Mouse (Mus musculus): ENCODE measurements at regions not wholly inside any gene's neighbourhood (a gene's known extent, or its start where the extent isn't known, plus 50 kb on each side); places are given as distances from the start of the nearest gene placed in this dataset.

DNA sequence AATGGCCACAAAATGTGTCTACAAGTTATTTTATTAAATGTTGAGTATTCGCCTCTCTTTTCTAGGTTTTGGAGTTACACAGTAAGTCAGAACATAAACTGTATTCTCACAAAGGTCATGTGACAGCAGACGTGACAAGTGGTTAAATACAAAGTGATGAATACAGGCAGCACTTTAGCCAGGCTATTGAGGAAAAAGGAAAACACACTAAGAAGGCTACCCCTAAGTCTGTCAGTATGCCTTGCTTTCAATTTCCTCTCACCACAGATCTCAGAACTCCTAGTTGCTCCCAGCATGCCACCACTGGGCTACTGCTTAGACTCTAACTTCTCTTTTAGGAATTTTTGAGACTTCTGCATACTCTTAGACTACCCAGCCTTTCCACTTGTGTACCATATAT, 297.9 kb upstream of the Pex5l start:
- Histone ChIP-seq H3K9ac (no peak overlapping the region), H3K4me2 (no peak overlapping the region), H3K4me3 (no peak overlapping the region), H3K9me3 (no peaks in the 10 kb centered on the region), H3K27ac (no peak overlapping the region), H3K4me1 (replicated peaks) (no peaks in the 10 kb centered on the region; the same call in 1 of the 2 replicates), H3K36me3 (no peaks in the 10 kb centered on the region), H3K27me3 (no peaks in the 10 kb centered on the region)
- WGBS = 54% methylated on average over 2 of the region's 2 CpGs
- ATAC-seq (ENCODE audit: low FRiP score) = no peak

DNA sequence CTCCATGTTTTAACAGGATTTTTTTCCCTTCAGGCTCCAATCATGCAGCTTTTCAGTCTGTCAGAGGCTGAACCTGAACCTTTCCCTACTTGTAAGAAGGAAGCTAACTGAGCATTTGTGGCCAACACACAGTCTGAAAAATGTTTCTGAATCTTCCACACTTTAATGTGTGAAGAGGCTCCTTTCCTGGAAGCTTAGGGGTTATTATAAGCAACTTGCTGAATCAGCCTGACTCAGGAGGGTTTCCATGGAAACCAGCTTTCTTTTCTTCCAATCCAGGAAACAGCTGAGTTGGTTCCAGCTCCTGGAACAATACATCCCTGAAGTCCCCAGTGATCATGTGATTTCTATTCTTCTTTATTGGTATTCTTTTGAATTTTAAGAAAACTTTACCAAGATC, 297.5 kb upstream of the Pex5l start:
- ATAC-seq (ENCODE audit: low FRiP score) = 0 out of 2 replicates have a peak, but pooled peaks have one; percentile 63
- Histone ChIP-seq H3K4me1 (replicated peaks) (no peaks in the 10 kb centered on the region; the same call in 1 of the 2 replicates), H3K4me3 (no peak overlapping the region), H3K9ac (no peak overlapping the region), H3K9me3 (no peaks in the 10 kb centered on the region), H3K4me2 (no peak overlapping the region), H3K27ac (no peak overlapping the region), H3K36me3 (no peaks in the 10 kb centered on the region), H3K27me3 (no peaks in the 10 kb centered on the region)

DNA sequence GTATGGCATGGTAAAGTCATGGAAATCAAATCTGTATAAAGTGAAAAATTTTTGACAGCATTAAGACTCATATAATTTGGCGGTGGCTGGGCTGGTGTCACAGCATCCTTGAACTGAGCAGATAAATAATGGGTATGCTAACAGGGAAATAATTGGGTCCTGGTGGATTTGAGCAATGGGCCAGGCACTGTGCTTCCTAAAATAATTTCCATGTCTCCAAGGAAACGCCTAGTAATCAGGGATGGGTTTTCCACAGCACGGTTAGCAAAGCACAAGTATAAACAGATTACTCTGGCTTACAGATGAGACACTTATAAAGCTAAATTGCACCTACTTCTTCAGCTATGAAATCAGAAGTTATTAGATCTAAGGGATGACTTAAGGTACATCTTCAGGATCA, 273.9 kb upstream of the Pex5l start:
- H3K27me3 ChIP-seq = no peaks in the 10 kb centered on the region
- no peak for ATAC-seq (ENCODE audit: low FRiP score)
- no peak overlapping the region for H3K27ac ChIP-seq
- no peaks in the 10 kb centered on the region for H3K9me3 ChIP-seq
- H3K4me1 ChIP-seq (replicated peaks) = no peaks in the 10 kb centered on the region
- no peaks in the 10 kb centered on the region for H3K36me3 ChIP-seq
- H3K4me2 ChIP-seq = no peak overlapping the region
- no peak overlapping the region for H3K9ac ChIP-seq
- no peak overlapping the region for H3K4me3 ChIP-seq
- WGBS = 51% methylated on average over 3 of the region's 3 CpGs

DNA sequence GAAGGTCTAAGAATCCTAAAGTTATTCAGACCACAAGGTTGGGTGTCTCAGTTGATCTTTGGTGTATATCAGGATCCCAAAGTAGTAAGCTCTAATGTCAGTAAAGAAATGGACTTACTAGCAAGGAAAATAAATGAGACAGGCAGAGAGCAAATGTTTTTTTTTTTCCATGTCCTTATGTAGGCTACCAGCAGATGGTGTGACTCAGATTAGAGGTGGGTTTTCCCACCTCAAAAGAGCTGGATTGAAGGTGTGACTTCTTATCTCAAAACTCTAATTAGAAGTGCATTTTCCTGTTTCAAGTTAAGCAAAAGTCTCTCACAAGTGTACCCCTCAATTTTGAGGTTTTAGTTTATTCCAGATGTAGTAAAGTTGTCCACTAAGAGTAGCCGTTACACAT, 273.3 kb upstream of the Pex5l start:
- H3K4me3 ChIP-seq = no peak overlapping the region
- H3K4me1 ChIP-seq (replicated peaks) = no peaks in the 10 kb centered on the region
- 96% methylated on average over 1 of the region's 1 CpGs for WGBS
- no peak for ATAC-seq (ENCODE audit: low FRiP score)
- no peak overlapping the region for H3K9ac ChIP-seq
- H3K9me3 ChIP-seq = no peaks in the 10 kb centered on the region
- H3K4me2 ChIP-seq = no peak overlapping the region
- no peaks in the 10 kb centered on the region for H3K36me3 ChIP-seq
- H3K27me3 ChIP-seq = no peaks in the 10 kb centered on the region
- no peak overlapping the region for H3K27ac ChIP-seq

DNA sequence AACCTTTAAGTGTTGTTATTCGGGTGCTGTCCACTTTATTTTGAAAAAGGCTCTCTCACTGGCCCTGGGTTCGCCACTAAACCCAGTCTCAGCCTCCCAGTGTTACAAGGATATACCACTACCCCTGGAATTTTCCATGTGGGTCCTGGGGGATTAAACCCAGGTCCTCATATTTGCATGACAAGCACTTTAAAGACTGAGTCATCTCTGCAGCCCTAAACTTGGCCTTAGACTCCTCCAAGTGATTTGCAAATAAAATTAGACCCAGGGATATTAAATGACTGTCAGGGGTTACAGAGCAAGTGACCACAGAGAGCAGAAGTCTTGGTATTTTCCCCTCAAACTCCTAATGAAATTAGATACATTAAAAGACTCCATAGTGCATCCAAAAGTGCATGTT, 258.9 kb upstream of the Pex5l start:
- no peak for ATAC-seq (ENCODE audit: low FRiP score)
- Histone ChIP-seq H3K4me2 (no peak overlapping the region), H3K36me3 (no peaks in the 10 kb centered on the region), H3K27ac (no peak overlapping the region), H3K4me1 (replicated peaks) (no peaks in the 10 kb centered on the region), H3K27me3 (no peaks in the 10 kb centered on the region), H3K4me3 (no peak overlapping the region), H3K9ac (no peak overlapping the region), H3K9me3 (no peaks in the 10 kb centered on the region)
- 84% methylated on average over 2 of the region's 2 CpGs for WGBS

DNA sequence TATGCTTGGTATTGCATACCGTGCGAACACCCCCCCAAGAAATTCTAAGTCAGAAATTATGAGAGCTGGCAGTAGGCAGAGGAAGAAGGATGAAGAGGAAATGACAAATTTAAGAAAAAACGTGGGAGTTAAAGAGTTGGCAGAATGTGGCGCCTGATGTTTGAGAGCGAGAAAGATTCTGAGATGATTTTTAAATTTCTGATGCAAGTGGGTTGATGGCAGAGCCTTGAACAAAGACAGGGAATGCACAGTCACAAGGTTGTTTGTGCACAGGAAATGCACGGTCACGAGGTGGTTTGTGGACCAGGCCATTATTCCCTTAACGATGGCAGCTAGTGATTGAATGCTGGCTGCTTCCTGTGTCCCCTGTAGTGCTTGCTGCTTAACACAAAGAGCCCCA, 256.3 kb upstream of the Pex5l start:
- no peaks in the 10 kb centered on the region for H3K27me3 ChIP-seq
- whole genome bisulfite sequencing = 69% methylated on average over 8 of the region's 8 CpGs
- no peak overlapping the region for H3K4me2 ChIP-seq
- H3K4me1 ChIP-seq (replicated peaks) = no peaks in the 10 kb centered on the region
- H3K4me3 ChIP-seq = no peak overlapping the region
- no peak for ATAC-seq (ENCODE audit: low FRiP score)
- no peaks in the 10 kb centered on the region for H3K36me3 ChIP-seq
- no peak overlapping the region for H3K27ac ChIP-seq
- no peak overlapping the region for H3K9ac ChIP-seq
- H3K9me3 ChIP-seq = no peaks in the 10 kb centered on the region

DNA sequence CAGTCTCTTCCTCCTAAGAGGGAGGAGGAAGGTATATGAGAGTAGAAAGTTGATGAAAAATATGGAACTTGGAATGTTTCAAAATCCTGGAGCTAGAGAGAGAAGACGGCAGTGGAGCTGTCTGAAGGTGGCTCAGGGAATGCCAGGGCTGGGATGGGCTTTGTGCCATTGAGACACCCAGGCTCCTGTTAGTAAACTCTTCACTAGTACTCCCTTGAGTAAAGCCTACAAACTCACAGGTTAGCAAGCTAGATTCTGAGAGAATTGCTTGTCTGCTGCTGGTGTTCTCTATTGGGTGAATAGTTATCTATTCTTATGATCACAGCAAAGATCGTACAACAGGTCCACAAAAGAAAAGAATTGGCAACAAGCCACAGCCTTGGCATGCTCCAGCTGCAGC, 255.3 kb upstream of the Pex5l start:
- no peak for ATAC-seq (ENCODE audit: low FRiP score)
- H3K27me3 ChIP-seq = no peaks in the 10 kb centered on the region
- no peak overlapping the region for H3K9ac ChIP-seq
- no peaks in the 10 kb centered on the region for H3K36me3 ChIP-seq
- no peak overlapping the region for H3K4me2 ChIP-seq
- H3K4me3 ChIP-seq = no peak overlapping the region
- H3K9me3 ChIP-seq = no peaks in the 10 kb centered on the region
- H3K4me1 ChIP-seq (replicated peaks) = no peaks in the 10 kb centered on the region
- 77% methylated on average over 2 of the region's 2 CpGs for WGBS
- no peak overlapping the region for H3K27ac ChIP-seq

DNA sequence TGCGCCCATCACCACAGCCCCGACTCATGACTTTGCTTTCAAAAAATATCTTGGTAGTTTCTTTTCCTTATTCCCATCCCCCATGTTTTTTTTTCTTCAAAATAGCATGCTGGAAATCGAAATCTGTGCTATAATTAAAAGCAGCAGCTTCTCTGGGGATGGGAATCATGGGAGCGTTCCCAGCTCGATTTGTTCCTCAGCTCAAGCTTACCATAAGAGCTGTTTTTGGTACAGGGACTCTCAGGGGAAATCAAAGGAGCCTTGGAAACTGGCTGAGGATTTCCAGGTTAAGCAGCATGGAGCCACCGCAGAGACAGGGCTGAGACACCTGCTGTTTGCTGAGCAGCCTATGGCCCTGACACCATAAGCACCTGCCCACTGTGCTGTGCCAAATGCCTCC, 254.2 kb upstream of the Pex5l start:
- Histone ChIP-seq H3K27ac (no peak overlapping the region), H3K36me3 (no peaks in the 10 kb centered on the region), H3K9ac (no peak overlapping the region), H3K4me3 (no peak overlapping the region), H3K9me3 (no peaks in the 10 kb centered on the region), H3K4me1 (replicated peaks) (no peaks in the 10 kb centered on the region), H3K4me2 (no peak overlapping the region), H3K27me3 (no peaks in the 10 kb centered on the region)
- WGBS = 71% methylated on average over 6 of the region's 6 CpGs
- ATAC-seq (ENCODE audit: low FRiP score) = no peak

DNA sequence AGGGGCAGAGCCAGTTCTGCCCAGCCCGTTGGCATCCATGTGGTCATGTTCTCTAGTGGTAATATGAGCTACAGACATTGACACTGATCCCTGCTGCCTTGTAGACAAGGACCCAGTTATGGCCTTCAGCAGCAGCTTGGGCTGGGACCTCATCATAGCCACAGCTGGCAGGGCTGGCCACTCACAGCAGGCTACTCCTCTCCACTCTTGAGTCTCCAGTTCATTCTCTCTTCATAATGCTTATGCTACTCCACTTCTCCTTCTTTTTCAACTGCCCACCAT, 249.4 kb upstream of the Pex5l start:
- Histone ChIP-seq H3K27me3 (no peaks in the 10 kb centered on the region), H3K9me3 (no peaks in the 10 kb centered on the region), H3K4me2 (no peak overlapping the region), H3K4me1 (replicated peaks) (no peaks in the 10 kb centered on the region), H3K4me3 (no peak overlapping the region), H3K27ac (no peak overlapping the region), H3K36me3 (no peaks in the 10 kb centered on the region), H3K9ac (no peak overlapping the region)
- WGBS = 78% methylated on average over 1 of the region's 1 CpGs
- ATAC-seq (ENCODE audit: low FRiP score) = no peak

DNA sequence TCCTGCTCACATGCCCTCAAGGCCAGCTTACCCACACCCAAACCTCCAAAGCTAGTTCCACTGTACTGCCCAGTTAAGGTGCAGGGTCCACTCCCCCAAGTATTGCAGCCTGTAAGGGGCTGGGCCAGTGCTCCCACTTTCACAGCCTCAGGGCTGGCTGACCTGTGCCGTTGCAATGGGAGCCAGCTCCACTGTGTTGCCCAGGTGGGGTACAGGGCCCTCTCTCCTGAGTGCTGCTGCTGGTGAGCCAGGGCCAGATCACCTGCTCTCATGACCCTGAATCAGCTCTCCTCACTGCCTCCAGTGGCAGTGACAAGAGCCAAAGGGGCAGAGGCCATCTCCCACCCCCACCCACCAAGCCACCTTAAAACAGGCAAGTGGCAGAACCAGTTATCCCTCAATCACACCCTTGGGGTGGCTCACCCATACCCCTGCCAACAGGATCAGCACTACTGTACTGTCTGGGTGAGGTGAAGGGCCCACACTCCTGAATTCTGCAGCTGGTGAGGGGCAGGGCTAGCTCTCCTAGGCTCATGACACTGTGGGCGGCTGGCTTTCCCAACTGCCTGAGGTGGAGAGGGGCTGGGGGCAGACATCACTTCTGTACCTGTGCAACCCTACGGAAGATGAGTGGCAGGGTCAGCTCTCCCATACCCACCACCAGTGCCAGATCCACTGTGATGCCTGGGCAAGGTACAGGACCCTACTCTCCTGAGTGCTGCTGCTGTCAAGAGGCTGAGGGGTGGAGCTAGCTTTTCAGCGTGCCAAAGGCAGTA, 248.9 kb upstream of the Pex5l start:
- ATAC-seq (ENCODE audit: low FRiP score) = no peak
- H3K9ac ChIP-seq = no peak overlapping the region

DNA sequence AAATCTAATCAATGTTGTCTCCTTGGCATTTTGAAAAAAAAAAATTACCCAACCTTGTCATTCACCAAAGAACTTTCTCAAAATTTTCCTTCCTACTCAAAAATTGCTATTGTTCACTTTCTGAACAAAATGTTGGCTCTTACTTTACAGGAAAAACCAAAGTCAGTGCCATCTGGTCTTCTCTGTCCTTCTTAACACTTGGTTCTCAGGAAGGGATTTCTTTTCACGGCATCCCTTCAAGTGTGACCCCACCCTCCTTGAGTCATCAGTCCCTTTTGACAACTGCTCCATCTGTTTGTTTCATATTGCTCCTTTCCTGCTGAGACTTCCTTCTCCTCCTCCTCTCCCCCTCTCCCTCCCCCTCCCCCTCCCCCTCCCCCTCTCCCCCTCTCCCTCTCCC, 245.1 kb upstream of the Pex5l start:
- Histone ChIP-seq H3K36me3 (no peaks in the 10 kb centered on the region), H3K9me3 (no peaks in the 10 kb centered on the region), H3K27me3 (no peaks in the 10 kb centered on the region), H3K4me1 (replicated peaks) (no peaks in the 10 kb centered on the region), H3K4me2 (no peak overlapping the region), H3K4me3 (no peak overlapping the region), H3K27ac (no peak overlapping the region), H3K9ac (no peak overlapping the region)
- WGBS = 52% methylated on average over 1 of the region's 1 CpGs
- ATAC-seq (ENCODE audit: low FRiP score) = no peak

More for the DNA sequence above, 248.9 kb upstream of the Pex5l start:
- Histone ChIP-seq H3K27ac (no peak overlapping the region), H3K4me3 (no peak overlapping the region), H3K27me3 (no peaks in the 10 kb centered on the region), H3K36me3 (no peaks in the 10 kb centered on the region), H3K4me2 (no peak overlapping the region), H3K9me3 (no peaks in the 10 kb centered on the region), H3K4me1 (replicated peaks) (no peaks in the 10 kb centered on the region)
- WGBS = 88% methylated on average over 4 of the region's 4 CpGs

DNA sequence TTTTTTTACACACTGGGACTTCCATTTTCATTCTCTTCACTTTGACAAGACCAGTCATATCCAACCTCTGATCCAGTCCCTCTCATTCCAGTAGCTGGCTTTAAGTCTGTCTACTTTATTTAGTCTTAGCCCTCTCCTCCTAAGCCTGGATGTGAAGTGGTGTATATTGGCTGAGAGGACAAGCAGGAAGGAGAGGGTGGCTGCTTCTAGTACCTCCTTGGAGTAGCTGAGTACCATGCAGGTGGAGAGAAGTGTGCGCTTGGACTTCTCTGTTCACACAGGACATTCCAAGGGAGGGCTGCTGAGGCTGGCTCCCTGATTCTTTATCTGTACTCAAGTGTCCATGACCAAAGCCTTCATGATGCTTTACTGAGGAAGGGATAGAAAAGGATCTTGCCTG, 240.6 kb upstream of the Pex5l start:
- 82% methylated on average over 1 of the region's 1 CpGs for WGBS
- no peak for ATAC-seq (ENCODE audit: low FRiP score)
- H3K27me3 ChIP-seq = no peaks in the 10 kb centered on the region
- H3K9ac ChIP-seq = no peak overlapping the region
- H3K36me3 ChIP-seq = no peaks in the 10 kb centered on the region
- H3K27ac ChIP-seq = no peak overlapping the region
- no peak overlapping the region for H3K4me2 ChIP-seq
- H3K4me1 ChIP-seq (replicated peaks) = no peaks in the 10 kb centered on the region
- no peaks in the 10 kb centered on the region for H3K9me3 ChIP-seq
- H3K4me3 ChIP-seq = no peak overlapping the region

DNA sequence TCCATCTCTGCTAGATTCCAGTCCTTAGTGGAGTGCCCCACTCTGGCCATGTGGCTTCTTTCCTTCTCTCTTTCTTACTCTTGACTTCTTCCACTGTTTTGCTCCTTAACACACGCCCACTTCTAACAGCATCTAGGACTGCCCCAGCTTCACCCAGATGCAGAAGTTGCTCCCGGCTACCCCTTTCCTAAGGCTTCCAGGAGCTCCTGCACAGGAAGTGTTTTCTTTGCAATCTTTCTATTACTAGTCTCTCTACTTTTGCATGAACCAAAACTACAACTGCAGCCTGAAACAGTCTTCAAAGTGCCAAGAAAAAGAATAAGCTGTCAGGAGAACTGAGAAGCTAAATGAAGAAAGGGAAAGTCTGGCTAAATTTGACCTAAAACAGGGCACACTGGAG, 236.6 kb upstream of the Pex5l start:
- H3K4me1 ChIP-seq (replicated peaks) = no peaks in the 10 kb centered on the region
- no peak overlapping the region for H3K4me2 ChIP-seq
- no peak overlapping the region for H3K27ac ChIP-seq
- 93% methylated on average over 2 of the region's 2 CpGs for whole genome bisulfite sequencing
- no peak for ATAC-seq (ENCODE audit: low FRiP score)
- H3K4me3 ChIP-seq = no peak overlapping the region
- no peaks in the 10 kb centered on the region for H3K27me3 ChIP-seq
- no peak overlapping the region for H3K9ac ChIP-seq
- no peaks in the 10 kb centered on the region for H3K36me3 ChIP-seq
- no peaks in the 10 kb centered on the region for H3K9me3 ChIP-seq

All from hindbrain, embryonic 13.5 days (tissue).